Mouse (Mus musculus): Measurements from ENCODE around the gene Krtap19-1. TPM values are rescaled to one million over a fixed set of nuclear protein-coding genes. Genes with fewer than 3 reads are reported as not detected.

Krtap19-1 gene
- not detected in 2 replicates for polyA plus RNA-seq (2012)

DNA sequence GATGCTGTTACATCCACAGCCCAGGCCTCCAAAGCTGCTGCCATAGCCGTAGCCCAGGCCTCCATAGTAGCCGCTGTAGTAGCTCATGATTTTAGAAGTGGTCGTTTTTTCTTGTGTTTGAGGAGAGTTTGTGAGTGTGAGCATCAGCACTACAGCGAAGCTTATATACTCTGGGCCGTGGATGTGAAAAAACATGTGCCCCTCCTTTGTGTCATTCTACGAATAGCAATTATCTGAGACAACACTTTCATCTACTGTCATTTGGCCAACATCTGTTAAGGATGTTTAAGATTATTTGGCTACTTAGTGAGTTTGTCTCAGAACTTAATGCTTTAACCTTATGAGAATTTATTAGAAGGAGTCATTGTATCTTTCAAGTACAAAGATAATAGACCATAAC is at the start of gene Krtap19-1:
TSS of gene Krtap19-1 (minus strand) at position 101 of the 400 bp plus-strand sequence.
- no peaks in the 10 kb centered on the region for H3K4me1 ChIP-seq (ENCODE audit: control insufficient read depth)
- no peak within 1 kb of the TSS for H3K4me3 ChIP-seq (replicated peaks)
- no peak for TF ChIP-seq TAL1 (IDR thresholded peaks at IDR 0.05; ENCODE audit: low read length)
- no peak for TF ChIP-seq GATA1 (IDR thresholded peaks at IDR 0.05; ENCODE audit: low read length)
- H3K27me3 ChIP-seq (ENCODE audit: control insufficient read depth), result no peaks in the 10 kb centered on the region
- no peaks in the 10 kb centered on the region for H3K36me3 ChIP-seq (ENCODE audit: control insufficient read depth)
- H3K9me3 ChIP-seq (ENCODE audit: control insufficient read depth, low read length), result no peaks in the 10 kb centered on the region; the same call in 1 of the 2 replicates

DNA sequence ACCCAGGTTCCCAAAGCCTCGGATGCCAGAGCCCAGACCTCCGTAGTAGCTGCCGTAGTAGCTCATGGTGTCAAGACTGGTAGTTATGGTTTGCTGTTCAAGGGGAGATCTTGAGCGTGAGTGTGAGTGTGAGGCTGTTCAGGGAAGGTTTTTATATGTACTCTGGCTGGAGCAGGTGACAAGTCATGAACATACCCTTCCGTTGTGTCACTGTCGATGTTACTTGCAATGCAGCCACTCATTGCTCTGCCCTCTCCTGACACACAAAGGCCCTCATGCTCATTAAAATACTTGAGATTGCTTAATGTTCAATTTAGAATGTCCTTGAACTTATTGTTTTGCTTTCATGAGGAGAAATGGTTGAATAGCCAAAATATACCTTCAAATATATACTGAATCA is 27.1 kb upstream of the Krtap19-1 start, which contains the start of gene Krtap19-5:
TSS of gene Krtap19-5 (minus strand) at position 101 of the 400 bp plus-strand sequence.
- Histone ChIP-seq H3K36me3 (ENCODE audit: control insufficient read depth) (no peaks in the 10 kb centered on the region), H3K9me3 (ENCODE audit: control insufficient read depth, low read length) (peaks cover 16% of the 10 kb centered on the region), H3K4me1 (ENCODE audit: control insufficient read depth) (no peaks in the 10 kb centered on the region), H3K4me3 (replicated peaks) (no peak within 1 kb of the TSS), H3K27me3 (ENCODE audit: control insufficient read depth) (no peaks in the 10 kb centered on the region)
- TF ChIP-seq GATA1 (IDR thresholded peaks at IDR 0.05; ENCODE audit: low read length) (no peak), TAL1 (IDR thresholded peaks at IDR 0.05; ENCODE audit: low read length) (no peak)

DNA sequence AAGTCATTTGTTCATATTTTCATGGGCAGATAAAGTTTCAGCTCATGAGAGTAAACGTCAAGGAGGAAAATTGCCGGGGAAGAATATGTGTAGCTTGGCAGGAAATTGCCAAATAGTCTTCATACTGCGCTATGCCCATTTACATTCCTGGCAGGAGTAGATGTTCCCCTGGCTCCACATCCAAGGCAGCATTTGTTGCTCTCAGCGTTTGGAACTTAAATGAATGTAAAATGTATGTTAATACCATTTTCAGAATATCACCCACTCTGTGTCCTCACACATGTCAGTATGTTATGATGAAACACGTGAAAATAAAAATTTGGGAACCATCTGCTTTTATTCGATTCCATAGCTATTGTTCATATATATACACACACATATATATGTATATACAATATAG is 17.7 kb upstream of the Krtap19-1 start:
- Histone ChIP-seq H3K4me1 (ENCODE audit: control insufficient read depth) (no peaks in the 10 kb centered on the region), H3K9me3 (ENCODE audit: control insufficient read depth, low read length) (peaks cover 5% of the 10 kb centered on the region), H3K36me3 (ENCODE audit: control insufficient read depth) (no peaks in the 10 kb centered on the region), H3K27me3 (ENCODE audit: control insufficient read depth) (no peaks in the 10 kb centered on the region), H3K4me3 (replicated peaks) (no peak overlapping the region)
- no peak for TF ChIP-seq TAL1 (IDR thresholded peaks at IDR 0.05; ENCODE audit: low read length)
- TF ChIP-seq GATA1 (IDR thresholded peaks at IDR 0.05; ENCODE audit: low read length), result no peak

DNA sequence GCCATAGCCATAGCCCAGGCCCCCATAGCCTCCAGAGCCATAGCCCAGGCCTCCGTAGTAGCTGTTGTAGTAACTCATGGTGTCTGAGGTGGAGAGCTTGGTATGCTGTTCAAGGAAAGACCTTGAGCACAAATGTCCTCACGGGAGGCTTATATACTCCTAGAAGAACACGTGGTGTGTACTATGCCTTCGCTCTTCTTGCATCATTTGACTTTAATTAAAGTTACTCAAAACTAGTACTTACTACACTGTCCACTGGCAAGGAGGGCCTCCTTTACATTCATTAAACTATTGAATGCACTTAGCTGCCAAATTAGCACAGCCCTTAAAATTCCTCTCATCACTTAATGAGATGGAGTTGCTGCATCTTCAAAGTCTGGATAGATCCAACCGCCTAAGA is 15.8 kb upstream of the Krtap19-1 start, which contains the start of gene Krtap19-4:
TSS of gene Krtap19-4 (minus strand) at position 101 of the 400 bp plus-strand sequence.
- Histone ChIP-seq H3K27me3 (ENCODE audit: control insufficient read depth) (no peaks in the 10 kb centered on the region), H3K9me3 (ENCODE audit: control insufficient read depth, low read length) (peaks cover 5% of the 10 kb centered on the region), H3K36me3 (ENCODE audit: control insufficient read depth) (no peaks in the 10 kb centered on the region), H3K4me1 (ENCODE audit: control insufficient read depth) (no peaks in the 10 kb centered on the region), H3K4me3 (replicated peaks) (no peak within 1 kb of the TSS)
- no peak for TF ChIP-seq TAL1 (IDR thresholded peaks at IDR 0.05; ENCODE audit: low read length)
- TF ChIP-seq GATA1 (IDR thresholded peaks at IDR 0.05; ENCODE audit: low read length), result no peak

DNA sequence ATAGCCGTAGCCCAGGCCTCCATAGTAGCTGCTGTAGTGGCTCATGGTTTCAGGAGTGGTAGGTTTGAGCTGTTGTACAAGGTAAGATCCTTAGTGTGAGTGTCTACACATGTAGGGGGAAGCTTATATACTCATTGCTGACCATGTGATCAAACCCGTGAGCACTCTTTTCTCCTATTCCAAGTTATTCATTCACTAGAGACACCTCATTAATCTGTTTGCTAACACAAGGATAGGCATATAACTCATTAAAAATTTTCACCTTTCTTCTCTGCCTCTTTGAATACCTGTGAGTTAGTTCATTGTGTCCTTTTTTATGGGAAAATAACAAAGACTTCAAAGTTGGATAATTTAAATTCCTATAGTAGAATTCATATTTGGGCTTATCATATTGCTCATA is 8.7 kb upstream of the Krtap19-1 start, which contains the start of gene Krtap19-3:
TSS of gene Krtap19-3 (minus strand) at position 101 of the 400 bp plus-strand sequence.
- Histone ChIP-seq H3K4me1 (ENCODE audit: control insufficient read depth) (no peaks in the 10 kb centered on the region), H3K9me3 (ENCODE audit: control insufficient read depth, low read length) (no peaks in the 10 kb centered on the region), H3K36me3 (ENCODE audit: control insufficient read depth) (no peaks in the 10 kb centered on the region), H3K27me3 (ENCODE audit: control insufficient read depth) (no peaks in the 10 kb centered on the region), H3K4me3 (replicated peaks) (no peak within 1 kb of the TSS)
- TF ChIP-seq TAL1 (IDR thresholded peaks at IDR 0.05; ENCODE audit: low read length) (no peak), GATA1 (IDR thresholded peaks at IDR 0.05; ENCODE audit: low read length) (no peak)

DNA sequence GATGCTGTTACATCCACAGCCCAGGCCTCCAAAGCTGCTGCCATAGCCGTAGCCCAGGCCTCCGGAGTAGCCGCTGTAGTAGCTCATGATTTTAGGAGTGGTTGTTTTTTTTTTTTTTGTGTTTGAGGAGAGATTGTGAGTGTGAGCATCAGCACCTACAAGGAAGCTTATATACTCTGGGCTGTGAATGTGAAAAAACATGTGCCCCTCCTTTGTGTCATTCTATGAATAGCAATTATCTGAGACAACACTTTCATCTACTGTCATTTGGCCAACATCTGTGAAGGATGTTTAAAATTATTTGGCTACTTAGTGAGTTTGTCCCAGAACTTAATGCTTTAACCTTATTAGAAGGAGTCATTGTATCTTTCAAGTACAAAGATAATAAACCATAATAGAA is 5.0 kb upstream of the Krtap19-1 start, which contains the start of gene Krtap19-2:
TSS of gene Krtap19-2 (minus strand) at position 101 of the 400 bp plus-strand sequence.
- H3K36me3 ChIP-seq (ENCODE audit: control insufficient read depth), result no peaks in the 10 kb centered on the region
- H3K4me3 ChIP-seq (replicated peaks), result no peak within 1 kb of the TSS
- H3K27me3 ChIP-seq (ENCODE audit: control insufficient read depth), result no peaks in the 10 kb centered on the region

DNA sequence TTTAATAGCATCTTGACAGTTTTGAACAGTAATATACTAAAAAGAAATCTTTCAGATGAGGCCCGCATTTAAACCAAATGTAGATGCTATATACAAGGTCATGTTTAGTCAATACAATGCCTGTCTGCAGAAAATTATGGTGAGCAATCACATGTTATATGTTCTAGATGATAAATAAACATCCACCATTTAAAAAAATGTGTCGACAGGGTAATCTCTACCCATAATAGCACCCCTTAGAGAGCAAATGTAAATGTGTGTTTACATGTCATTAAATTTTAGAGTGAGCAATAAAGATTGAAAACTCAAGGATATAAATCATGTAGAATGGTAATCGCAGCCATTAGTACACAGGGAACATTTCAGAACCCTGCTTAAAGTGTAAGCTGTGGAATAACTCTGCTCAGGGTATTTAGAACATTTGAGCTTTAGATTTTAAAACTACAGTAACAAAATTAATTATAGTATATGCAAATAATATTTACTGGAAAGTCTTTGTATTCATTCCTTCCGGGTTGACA is 4.3 kb downstream of the Krtap19-1 start:
- Histone ChIP-seq H3K4me1 (ENCODE audit: control insufficient read depth) (no peaks in the 10 kb centered on the region), H3K4me3 (replicated peaks) (no peak overlapping the region), H3K36me3 (ENCODE audit: control insufficient read depth) (no peaks in the 10 kb centered on the region), H3K9me3 (ENCODE audit: control insufficient read depth, low read length) (peaks cover 3% of the 10 kb centered on the region), H3K27me3 (ENCODE audit: control insufficient read depth) (no peaks in the 10 kb centered on the region)
- TF ChIP-seq TAL1 (IDR thresholded peaks at IDR 0.05; ENCODE audit: low read length) (no peak), GATA1 (IDR thresholded peaks at IDR 0.05; ENCODE audit: low read length) (no peak)

More for the DNA sequence above, 5.0 kb upstream of the Krtap19-1 start, which contains the start of gene Krtap19-2:
- H3K4me1 ChIP-seq (ENCODE audit: control insufficient read depth), result no peaks in the 10 kb centered on the region
- H3K9me3 ChIP-seq (ENCODE audit: control insufficient read depth, low read length), result no peaks in the 10 kb centered on the region
- TF ChIP-seq GATA1 (IDR thresholded peaks at IDR 0.05; ENCODE audit: low read length) (no peak), TAL1 (IDR thresholded peaks at IDR 0.05; ENCODE audit: low read length) (no peak)

DNA sequence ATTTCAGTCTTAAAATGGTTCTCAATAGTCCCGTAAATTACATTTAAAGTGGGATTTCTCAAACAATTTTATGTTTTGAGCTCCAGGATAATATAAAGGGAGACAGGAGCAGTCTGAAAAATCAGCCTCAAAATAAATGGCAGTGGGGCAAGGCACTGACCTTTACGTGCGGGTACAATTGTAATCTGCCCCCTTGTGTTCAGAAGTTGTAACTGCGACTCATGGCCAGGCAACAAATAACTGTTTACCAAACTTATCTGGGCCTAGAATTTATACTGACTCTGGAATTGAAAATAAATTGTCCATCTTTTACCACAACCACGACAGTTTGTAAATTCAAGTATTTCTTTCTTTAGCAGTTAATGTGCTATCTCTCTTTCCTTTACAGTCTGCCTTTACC is 17.8 kb downstream of the Krtap19-1 start:
- H3K4me1 ChIP-seq (ENCODE audit: control insufficient read depth), result no peaks in the 10 kb centered on the region
- no peaks in the 10 kb centered on the region for H3K36me3 ChIP-seq (ENCODE audit: control insufficient read depth)
- H3K4me3 ChIP-seq (replicated peaks), result no peak overlapping the region
- TF ChIP-seq TAL1 (IDR thresholded peaks at IDR 0.05; ENCODE audit: low read length) (no peak), GATA1 (IDR thresholded peaks at IDR 0.05; ENCODE audit: low read length) (no peak)
- H3K9me3 ChIP-seq (ENCODE audit: control insufficient read depth, low read length), result peaks cover under 1% of the 10 kb centered on the region; the same call in 1 of the 2 replicates
- H3K27me3 ChIP-seq (ENCODE audit: control insufficient read depth), result no peaks in the 10 kb centered on the region

DNA sequence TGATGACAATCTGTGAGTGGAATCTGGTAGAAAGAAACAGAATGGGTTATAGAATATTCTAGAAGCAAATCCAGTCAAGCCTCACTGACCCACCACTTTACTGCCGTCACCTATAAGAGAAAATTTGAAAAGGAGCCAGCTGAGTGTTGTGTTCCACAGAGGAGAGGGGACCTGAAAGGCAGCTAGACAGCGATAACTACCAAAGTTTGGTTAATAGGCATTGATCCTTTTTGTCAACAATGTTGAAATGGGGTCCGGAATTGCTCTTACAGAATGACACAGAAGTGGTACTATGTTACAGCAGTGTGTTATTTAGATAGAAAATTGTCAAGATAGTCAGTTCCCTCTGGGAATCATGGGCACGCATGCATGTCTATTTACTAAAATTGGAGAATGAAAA is 20.7 kb downstream of the Krtap19-1 start:
- H3K9me3 ChIP-seq (ENCODE audit: control insufficient read depth, low read length), result peaks cover 4% of the 10 kb centered on the region; the same call in 1 of the 2 replicates

More for the DNA sequence above, 20.7 kb downstream of the Krtap19-1 start:
- Histone ChIP-seq H3K27me3 (ENCODE audit: control insufficient read depth) (no peaks in the 10 kb centered on the region), H3K4me3 (replicated peaks) (no peak overlapping the region), H3K4me1 (ENCODE audit: control insufficient read depth) (no peaks in the 10 kb centered on the region), H3K36me3 (ENCODE audit: control insufficient read depth) (no peaks in the 10 kb centered on the region)
- no peak for TF ChIP-seq GATA1 (IDR thresholded peaks at IDR 0.05; ENCODE audit: low read length)
- no peak for TF ChIP-seq TAL1 (IDR thresholded peaks at IDR 0.05; ENCODE audit: low read length)
